Mouse (Mus musculus) heart, postnatal 0 days (tissue): ENCODE measurements around the gene Med7.

Source experiments
- CTCF ChIP-seq: IDR thresholded peaks from 2 replicates; pipeline ENCODE4 v1.5.1; 2016; ENCODE audit warnings: antibody characterized with exemption, control low read depth, low read depth
- EP300 ChIP-seq: IDR thresholded peaks from 2 replicates; pipeline ENCODE4 v1.6.1; 2016; ENCODE audit warnings: antibody characterized with exemption, low read depth

GRCm38 (mm10) chr11:46387061-46387460 is 49.7 kb upstream of the Med7 start:
- TF ChIP-seq CTCF (no peak), EP300 (no peak)
